Mouse (Mus musculus) lung, postnatal 0 days (tissue): ENCODE data around the gene Fam169b.

Source experiments
- CTCF ChIP-seq: IDR thresholded peaks from 2 replicates; pipeline ENCODE4 v1.5.1; 2016; ENCODE audit warnings: antibody characterized with exemption, mild to moderate bottlenecking
- EP300 ChIP-seq: IDR thresholded peaks from 2 replicates; pipeline ENCODE4 v1.6.1; 2016; ENCODE audit warnings: antibody characterized with exemption, mild to moderate bottlenecking, control low read depth

DNA sequence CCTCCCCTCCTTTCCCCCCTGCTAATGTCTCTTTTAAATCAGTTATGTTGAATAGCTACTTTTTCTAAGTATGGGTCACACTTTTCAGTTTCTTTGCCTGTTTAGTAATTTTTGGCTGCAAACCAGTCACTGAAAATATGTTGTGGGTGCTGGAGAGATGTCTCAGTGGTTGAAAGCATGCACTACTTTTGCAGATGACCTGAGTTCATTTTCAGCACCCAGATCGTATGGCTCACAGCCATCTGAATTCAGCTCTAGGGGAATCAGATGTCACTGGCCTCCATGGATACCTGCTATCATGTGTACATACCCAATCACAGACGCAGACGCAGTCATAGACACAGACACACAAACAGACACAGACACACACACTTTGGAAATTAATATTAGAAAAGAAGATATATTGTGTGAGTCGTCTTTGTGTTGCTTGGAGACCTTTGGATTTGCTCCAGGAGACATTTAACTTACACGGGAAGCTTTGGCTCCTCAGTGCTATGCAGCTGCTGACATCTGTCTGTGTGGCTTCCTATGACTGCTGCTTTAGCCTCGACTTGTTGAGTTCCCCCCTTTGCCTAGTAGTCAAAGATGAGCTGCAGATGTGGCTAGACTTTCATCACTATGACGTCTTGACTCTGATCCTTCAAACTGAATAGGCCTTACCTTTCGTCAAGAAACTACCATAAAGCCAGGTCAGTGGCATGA, 63.6 kb downstream of the Fam169b start:
- TF ChIP-seq CTCF (no peak), EP300 (no peak)
